Mouse (Mus musculus) adrenal gland (tissue): Measurements from ENCODE around the gene Olfr1393.

Experiments used
- intact Hi-C: fragments of 180-260 bp; cut with DNase I; formaldehyde crosslinking; loops from one replicate; pipeline ENCODE4 v1.15.1; 2025
- long read RNA-seq, 2 experiments: library from polyadenylated mRNA; unstranded; transcript quantifications; one replicate each; pipeline ENCODE4 v2.0.0; 2020; ENCODE audit warnings: borderline replicate concordance in 1 of 2; ENCODE audit not compliant: insufficient replicate concordance in 1 of 2

Olfr1393 gene
- long read RNA-seq, experiment 1 = 0 reads
- long read RNA-seq, experiment 2 = 0 reads

- intact Hi-C loops = loop anchor here (10.0 kb wide), 1 partner anchor 137 kb away; no protein-coding TSS in a partner anchor
These were observed at the start of gene Olfr1393 for GRCm38 (mm10) chr11:49278222-49278621. Gene Olfr1393, plus strand, starts transcription at chr11:49278304.

- intact Hi-C loops = no loop called here
These were observed 45.3 kb upstream of the Olfr1393 start for GRCm38 (mm10) chr11:49232781-49233180.

- intact Hi-C loops = no loop called here
These were observed 42.5 kb upstream of the Olfr1393 start for GRCm38 (mm10) chr11:49235459-49236207.

DNA sequence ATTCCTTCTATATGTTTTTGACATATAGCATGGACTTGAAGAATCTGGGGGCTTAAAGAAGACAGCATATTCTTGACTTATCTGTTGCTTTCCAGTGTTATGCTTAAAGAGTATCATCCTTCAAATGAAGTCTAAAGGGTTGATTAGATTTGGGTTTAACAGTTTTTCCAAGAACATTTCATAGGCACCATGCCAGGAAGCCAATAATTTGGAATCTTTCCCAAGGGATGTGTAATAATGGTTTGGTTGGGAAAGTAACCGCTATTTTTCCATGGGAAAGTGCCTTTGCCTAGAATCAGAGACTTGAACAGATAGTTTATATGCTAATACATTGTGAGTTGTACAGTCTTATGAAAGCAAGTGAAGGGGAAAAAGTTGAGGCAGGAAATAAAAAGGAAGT, 41.2 kb upstream of the Olfr1393 start:
- intact Hi-C loops = no loop called here

GRCm38 (mm10) chr11:49237532-49237931, 40.6 kb upstream of the Olfr1393 start:
- intact Hi-C loops = no loop called here

DNA sequence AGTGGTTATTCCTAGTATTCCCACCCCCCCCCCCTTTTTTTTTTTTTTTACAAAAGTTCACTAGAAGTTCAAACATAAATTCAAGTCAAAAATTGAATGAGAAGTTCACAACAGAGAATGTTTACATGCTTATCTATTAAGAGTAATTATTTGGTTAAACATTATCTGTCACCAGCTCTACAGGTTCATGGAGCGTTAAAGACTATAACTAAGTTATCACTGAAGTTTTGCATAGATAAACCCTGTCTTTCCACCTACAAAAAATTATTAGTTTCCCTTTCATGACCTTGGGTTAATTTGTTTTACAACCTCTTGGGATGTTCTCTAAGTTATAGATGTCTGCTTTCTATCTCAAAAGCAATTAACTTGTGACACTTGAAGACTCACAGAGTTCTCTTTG, 37.8 kb upstream of the Olfr1393 start:
- intact Hi-C loops = loop anchor here (10.0 kb wide), 1 partner anchor 386 kb away; no protein-coding TSS in a partner anchor

- intact Hi-C loops = loop anchor here (10.0 kb wide), 1 partner anchor 386 kb away; no protein-coding TSS in a partner anchor
These were observed 37.2 kb upstream of the Olfr1393 start for GRCm38 (mm10) chr11:49240874-49241273.

DNA sequence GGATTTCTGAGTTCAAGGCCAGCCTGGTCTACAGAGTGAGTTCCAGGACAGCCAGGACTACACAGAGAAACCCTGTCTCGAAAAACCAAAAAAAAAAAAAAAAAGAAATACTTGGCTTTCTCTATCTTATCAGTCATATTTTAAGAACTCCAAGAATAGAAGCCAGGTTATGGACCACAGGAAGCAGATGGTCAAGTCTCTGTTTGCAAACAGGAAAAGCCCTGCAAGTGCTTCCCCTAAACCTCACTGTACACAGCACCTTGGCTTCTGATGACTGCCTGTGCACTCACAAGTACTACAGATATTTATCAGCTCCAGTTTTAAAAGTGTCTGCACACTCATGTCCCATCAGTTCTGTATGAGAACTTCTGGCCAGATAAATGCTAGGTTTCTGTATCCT, 36.6 kb upstream of the Olfr1393 start:
- intact Hi-C loops = loop anchor here (10.0 kb wide), 1 partner anchor 387 kb away; no protein-coding TSS in a partner anchor

DNA sequence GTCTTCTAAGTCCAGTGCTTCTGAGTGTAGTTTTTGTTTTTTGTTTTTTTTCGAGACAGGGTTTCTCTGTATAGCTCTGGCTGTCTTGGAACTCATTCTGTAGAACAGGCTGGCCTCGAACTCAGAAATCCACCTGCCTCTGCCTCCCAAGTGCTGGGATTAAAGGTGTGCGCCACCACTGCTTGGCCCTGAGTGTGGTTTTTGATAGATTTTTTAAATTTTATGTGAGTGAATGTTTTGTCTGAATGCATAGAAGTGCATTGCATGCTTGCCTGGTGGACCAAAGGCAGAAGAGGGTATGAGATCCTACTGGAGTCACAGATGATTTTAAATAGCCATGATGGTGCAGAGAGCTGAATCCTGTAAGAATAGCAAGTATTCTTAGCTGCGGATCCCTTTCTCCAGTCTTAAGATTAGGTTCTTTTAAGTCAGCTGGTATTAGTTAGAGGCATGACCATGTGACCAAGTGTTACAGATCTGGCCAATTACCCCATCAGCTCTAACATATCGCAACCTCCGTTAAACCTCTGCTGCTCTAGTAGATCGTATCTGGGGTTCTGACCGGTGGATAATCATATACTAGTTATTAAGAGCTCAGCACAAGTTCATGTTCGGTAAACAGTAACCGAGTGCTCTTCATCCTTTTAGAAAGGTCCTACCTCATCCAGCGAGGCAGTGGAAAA, 35.0 kb upstream of the Olfr1393 start:
- intact Hi-C loops = loop anchor here (10.0 kb wide), 1 partner anchor 388 kb away; no protein-coding TSS in a partner anchor

DNA sequence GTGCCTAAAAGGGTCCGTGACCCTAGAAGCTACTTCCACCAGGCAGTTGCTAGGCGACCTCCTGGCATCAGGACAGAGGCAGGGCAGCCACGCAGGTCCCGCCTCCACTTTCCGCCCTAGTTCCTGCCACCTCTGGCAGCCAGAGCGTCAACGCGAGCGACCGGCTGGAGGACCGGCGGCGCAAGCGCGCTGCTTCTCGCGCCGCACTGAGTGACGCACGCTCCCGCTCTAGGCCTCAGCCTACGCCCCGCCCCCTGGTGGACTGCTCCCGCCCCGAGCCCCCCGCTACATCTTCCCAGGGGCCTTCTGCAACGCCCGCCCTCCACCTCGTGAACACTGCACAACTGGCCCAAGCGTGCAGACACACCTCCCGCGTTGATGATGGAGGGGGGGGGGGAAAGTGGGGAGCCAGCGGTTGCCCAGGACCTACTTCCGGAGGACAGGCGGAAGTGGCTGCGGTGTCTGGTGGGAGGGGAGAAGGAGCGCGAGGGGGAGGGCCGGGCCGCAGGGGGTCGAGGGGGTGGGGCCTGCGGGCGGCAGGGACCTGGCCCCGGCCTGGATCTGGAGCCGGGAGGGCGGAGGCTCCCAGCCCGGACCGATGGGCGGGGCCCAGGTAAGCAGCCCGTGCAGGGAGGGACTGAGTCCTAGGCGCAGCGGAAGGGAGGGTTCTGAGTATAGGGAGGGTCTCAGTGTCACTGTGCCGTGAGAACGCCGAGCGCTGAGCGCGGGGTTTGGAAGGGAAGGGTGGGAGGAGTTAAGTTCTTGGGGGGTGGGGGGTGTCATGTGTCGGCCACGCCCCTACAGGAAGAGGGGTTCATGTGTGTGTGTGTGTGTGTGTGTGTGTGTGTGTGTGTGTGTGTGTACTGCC, 34.1 kb upstream of the Olfr1393 start, which contains the start of gene Mgat1:
Mgat1 (plus strand) TSS at position 465 of the 868 bp plus-strand sequence.
- intact Hi-C loops = loop anchor here (10.0 kb wide), 1 partner anchor 389 kb away; no protein-coding TSS in a partner anchor

- intact Hi-C loops = loop anchor here (10.0 kb wide), 1 partner anchor 390 kb away; no protein-coding TSS in a partner anchor
These were observed 33.5 kb upstream of the Olfr1393 start for GRCm38 (mm10) chr11:49244595-49244930.

DNA sequence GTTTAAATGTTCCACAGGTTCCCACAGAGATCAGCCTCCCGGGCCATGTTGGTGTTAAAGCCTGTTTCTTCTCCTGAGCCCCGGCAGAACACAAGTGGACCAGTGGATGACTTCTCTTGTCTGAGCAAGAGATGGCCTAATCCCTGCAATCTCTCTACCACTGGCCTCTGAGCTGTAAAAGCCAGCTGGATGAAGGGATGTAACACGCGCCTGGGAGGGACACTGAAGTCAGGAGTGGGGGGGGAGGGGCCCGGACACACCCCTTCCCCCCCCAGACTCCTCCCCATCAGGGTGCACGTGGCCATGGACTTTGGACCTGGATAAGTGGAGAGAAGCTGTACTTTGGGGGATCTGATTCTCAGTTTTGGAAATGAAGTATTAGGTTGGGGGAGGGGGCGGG, 32.9 kb upstream of the Olfr1393 start:
- intact Hi-C loops = loop anchor here (10.0 kb wide), 1 partner anchor 390 kb away; no protein-coding TSS in a partner anchor

- intact Hi-C loops = loop anchor here (10.0 kb wide), 1 partner anchor 391 kb away; no protein-coding TSS in a partner anchor
These were observed 32.3 kb upstream of the Olfr1393 start for GRCm38 (mm10) chr11:49245634-49246415.

- intact Hi-C loops = loop anchor here (10.0 kb wide), 1 partner anchor 392 kb away; no protein-coding TSS in a partner anchor
These were observed 31.6 kb upstream of the Olfr1393 start for GRCm38 (mm10) chr11:49246523-49246922.

DNA sequence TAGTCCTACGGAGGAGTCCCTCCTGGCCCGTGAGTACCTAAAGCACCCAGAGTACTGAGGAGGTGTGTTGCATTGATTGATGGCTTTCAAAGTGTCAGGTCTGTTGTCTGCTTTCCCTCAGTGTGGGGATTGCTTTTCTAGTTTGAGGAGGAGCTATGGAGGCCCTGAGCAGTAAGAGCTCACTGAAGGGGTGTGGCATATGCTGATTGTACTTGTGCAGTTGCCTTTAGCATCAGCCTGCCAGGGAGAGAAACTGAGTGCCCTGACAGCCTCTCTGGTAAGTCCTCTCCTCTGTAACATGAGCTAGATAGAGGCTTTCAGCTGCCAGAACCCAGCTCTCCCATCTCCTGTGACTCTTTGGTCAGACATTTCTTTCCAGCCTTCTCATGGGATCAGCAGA, 30.8 kb upstream of the Olfr1393 start:
- intact Hi-C loops = loop anchor here (10.0 kb wide), 1 partner anchor 392 kb away; no protein-coding TSS in a partner anchor

- intact Hi-C loops = loop anchor here (10.0 kb wide), 1 partner anchor 394 kb away; no protein-coding TSS in a partner anchor
These were observed 29.7 kb upstream of the Olfr1393 start for GRCm38 (mm10) chr11:49248226-49248973.

DNA sequence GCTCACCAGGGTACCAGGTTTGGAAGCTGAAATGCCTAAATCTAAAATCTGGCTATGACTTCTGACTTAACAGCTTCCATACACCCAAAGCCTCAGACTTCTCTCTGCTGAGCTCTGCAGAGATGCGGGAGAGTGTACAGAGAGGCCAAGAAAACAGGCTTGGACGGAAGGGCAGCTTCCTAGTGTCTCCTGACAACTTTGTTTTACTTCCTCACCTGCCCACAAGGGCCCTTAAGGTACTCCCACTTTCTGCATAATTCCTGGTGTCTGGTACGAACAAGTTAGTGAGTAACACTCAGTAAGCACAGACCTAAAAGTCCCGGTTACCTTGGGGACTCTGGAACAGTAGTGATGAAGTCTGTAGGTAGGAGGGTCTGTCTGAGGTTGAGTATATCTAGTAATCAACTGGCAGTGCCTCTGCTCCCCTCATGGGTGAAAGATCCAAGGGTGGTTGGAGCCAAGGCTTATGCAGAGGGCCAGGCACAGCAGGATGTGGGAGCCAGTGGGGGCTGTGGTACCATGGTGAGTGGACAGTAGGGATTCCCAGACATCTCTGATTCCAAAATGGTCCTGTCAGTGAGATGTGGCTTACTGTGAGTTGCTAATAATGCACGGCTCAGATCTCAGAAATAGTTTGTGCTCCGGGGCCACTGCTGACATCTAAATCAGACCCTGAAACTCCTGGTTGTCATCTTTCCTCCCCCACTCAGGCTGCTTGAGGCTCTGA, 29.0 kb upstream of the Olfr1393 start:
- intact Hi-C loops = loop anchor here (10.0 kb wide), 1 partner anchor 394 kb away; no protein-coding TSS in a partner anchor

GRCm38 (mm10) chr11:49249811-49250421, 28.2 kb upstream of the Olfr1393 start:
- intact Hi-C loops = loop anchor here (5.0 to 10.0 kb wide), 4 partner anchors 53 to 455 kb away; partner anchors contain the start of gene Irgm1
